Mouse (Mus musculus) embryo, embryonic 11.5 days (tissue): ENCODE data around the gene Ep300.

ENCODE experiments used
- DNase-seq: peaks from one replicate; pipeline ENCODE4 v3.0.0-alpha.2; 2012; ENCODE audit warnings: low read depth, low spot score

Ep300 gene

GRCm38 (mm10) chr15:81584913-81585745 lies at the start of gene Ep300:
TSS of gene Ep300 (plus strand) at chr15:81585351.
- peak; percentile 94 for DNase-seq

- DNase-seq = no peak
Observed at GRCm38 (mm10) chr15:81535881-81536351, 49.2 kb upstream of the Ep300 start.

- no peak for DNase-seq
Observed at GRCm38 (mm10) chr15:81538149-81538548, 47.0 kb upstream of the Ep300 start.

- DNase-seq = no peak
Observed at GRCm38 (mm10) chr15:81539560-81539959, 45.6 kb upstream of the Ep300 start.

- DNase-seq = no peak
Observed at GRCm38 (mm10) chr15:81544916-81545315, 40.2 kb upstream of the Ep300 start.

- DNase-seq = no peak
Observed at GRCm38 (mm10) chr15:81545387-81546176, 39.6 kb upstream of the Ep300 start.

GRCm38 (mm10) chr15:81553455-81553854 lies 31.7 kb upstream of the Ep300 start:
- no peak for DNase-seq

- DNase-seq = peak; percentile 51
Observed at GRCm38 (mm10) chr15:81554558-81555297, 30.4 kb upstream of the Ep300 start.

GRCm38 (mm10) chr15:81555986-81556385 lies 29.2 kb upstream of the Ep300 start:
- no peak for DNase-seq

- no peak for DNase-seq
Observed at GRCm38 (mm10) chr15:81561501-81561900, 23.6 kb upstream of the Ep300 start.

- DNase-seq = no peak
Observed at GRCm38 (mm10) chr15:81561996-81562395, 23.2 kb upstream of the Ep300 start.

GRCm38 (mm10) chr15:81562491-81563488 lies 22.4 kb upstream of the Ep300 start:
- DNase-seq = no peak

GRCm38 (mm10) chr15:81568093-81568492 lies 17.1 kb upstream of the Ep300 start:
- DNase-seq = no peak

GRCm38 (mm10) chr15:81568592-81568991 lies 16.6 kb upstream of the Ep300 start:
- no peak for DNase-seq

- DNase-seq = no peak
Observed at GRCm38 (mm10) chr15:81576961-81577360, 8.2 kb upstream of the Ep300 start.

- DNase-seq = no peak
Observed at GRCm38 (mm10) chr15:81577743-81578165, 7.4 kb upstream of the Ep300 start.

- no peak for DNase-seq
Observed at GRCm38 (mm10) chr15:81584466-81584865, 685 bp upstream of the Ep300 start.

GRCm38 (mm10) chr15:81585746-81586461 lies 753 bp downstream of the Ep300 start:
- peak; percentile 67 for DNase-seq

- no peak for DNase-seq
Observed at GRCm38 (mm10) chr15:81586466-81586865, 1.3 kb downstream of the Ep300 start.

- no peak for DNase-seq
Observed at GRCm38 (mm10) chr15:81587686-81588085, 2.5 kb downstream of the Ep300 start.
